Mouse (Mus musculus): Measurements from ENCODE around the gene Nxf1. TPM values are rescaled to one million over a fixed set of nuclear protein-coding genes. Genes with fewer than 3 reads are reported as not detected.
"Not testable (repeated sequence)": the region's sequence is repeated elsewhere in the genome, so short reads cannot be mapped to it uniquely, and the experiment has no call there.

The Nxf1 gene
- polyA plus RNA-seq, 1 experiment from 2014 or later = 57.5 TPM

GRCm38 (mm10) chr19:8716767-8717475 is 40.0 kb upstream of the Nxf1 start:
- ATAC-seq (ENCODE audit: low FRiP score, low TSS enrichment) (no peak), DNase-seq (ENCODE audit: low spot score) (peak; percentile 8)
- Histone ChIP-seq H3K4me2 (replicated peaks; ENCODE audit: low read depth) (no peak overlapping the region), H3K4me1 (replicated peaks; ENCODE audit: control insufficient read depth, insufficient read depth) (no peaks in the 10 kb centered on the region), H3K4me3 (ENCODE audit: low read depth, low read length) (no peak overlapping the region), H3K9me3 (ENCODE audit: control insufficient read depth, low read length) (no peaks in the 10 kb centered on the region), H3K36me3 (ENCODE audit: control insufficient read depth, insufficient read depth, low read length) (no peaks in the 10 kb centered on the region), H3K27ac (replicated peaks) (no peak overlapping the region), H3K27me3 (ENCODE audit: control insufficient read depth, insufficient read depth, low read length) (no peaks in the 10 kb centered on the region), H3K9ac (ENCODE audit: low read length) (no peak overlapping the region)
- TF ChIP-seq CTCF (IDR thresholded peaks at IDR 0.05; ENCODE audit: low read depth) (no peak), EP300 (optimal IDR thresholded peaks at IDR 0.05) (no peak)
- 79% methylated on average over 8 of the region's 10 CpGs for WGBS

- H3K36me3 ChIP-seq (ENCODE audit: control insufficient read depth, insufficient read depth, low read length) = no peaks in the 10 kb centered on the region
- 58% methylated on average over 3 of the region's 3 CpGs for WGBS
- H3K27ac ChIP-seq (replicated peaks) = no peak overlapping the region
- no peaks in the 10 kb centered on the region for H3K4me1 ChIP-seq (replicated peaks; ENCODE audit: control insufficient read depth, insufficient read depth)
- ATAC-seq (ENCODE audit: low FRiP score, low TSS enrichment) = no peak
- TF ChIP-seq CTCF (IDR thresholded peaks at IDR 0.05; ENCODE audit: low read depth) (peak; percentile 87), EP300 (optimal IDR thresholded peaks at IDR 0.05) (no peak)
- no peaks in the 10 kb centered on the region for H3K9me3 ChIP-seq (ENCODE audit: control insufficient read depth, low read length)
- no peak overlapping the region for H3K4me3 ChIP-seq (ENCODE audit: low read depth, low read length)
- H3K27me3 ChIP-seq (ENCODE audit: control insufficient read depth, insufficient read depth, low read length) = no peaks in the 10 kb centered on the region
- H3K4me2 ChIP-seq (replicated peaks; ENCODE audit: low read depth) = no peak overlapping the region
- H3K9ac ChIP-seq (ENCODE audit: low read length) = no peak overlapping the region
- DNase-seq (ENCODE audit: low spot score) = peak; percentile 72
Observed at GRCm38 (mm10) chr19:8718357-8718756, 38.5 kb upstream of the Nxf1 start.

GRCm38 (mm10) chr19:8719037-8719436 is 37.8 kb upstream of the Nxf1 start:
- not testable (repeated sequence) for ATAC-seq (ENCODE audit: low FRiP score, low TSS enrichment); H3K27ac ChIP-seq (replicated peaks); H3K27me3 ChIP-seq (ENCODE audit: control insufficient read depth, insufficient read depth, low read length); H3K9me3 ChIP-seq (ENCODE audit: control insufficient read depth, low read length); H3K9ac ChIP-seq (ENCODE audit: low read length); H3K36me3 ChIP-seq (ENCODE audit: control insufficient read depth, insufficient read depth, low read length); H3K4me2 ChIP-seq (replicated peaks; ENCODE audit: low read depth); H3K4me3 ChIP-seq (ENCODE audit: low read depth, low read length); H3K4me1 ChIP-seq (replicated peaks; ENCODE audit: control insufficient read depth, insufficient read depth)
- DNase-seq (ENCODE audit: low spot score) = peak; percentile 10
- peak; percentile 40 for TF ChIP-seq CTCF (IDR thresholded peaks at IDR 0.05; ENCODE audit: low read depth)

- Histone ChIP-seq H3K4me3 (ENCODE audit: low read depth, low read length) (no peak overlapping the region), H3K4me1 (replicated peaks; ENCODE audit: control insufficient read depth, insufficient read depth) (no peaks in the 10 kb centered on the region), H3K27ac (replicated peaks) (no peak overlapping the region), H3K9ac (ENCODE audit: low read length) (no peak overlapping the region), H3K4me2 (replicated peaks; ENCODE audit: low read depth) (no peak overlapping the region), H3K36me3 (ENCODE audit: control insufficient read depth, insufficient read depth, low read length) (peaks cover 6% of the 10 kb centered on the region; the same call in 1 of the 2 replicates), H3K9me3 (ENCODE audit: control insufficient read depth, low read length) (no peaks in the 10 kb centered on the region), H3K27me3 (ENCODE audit: control insufficient read depth, insufficient read depth, low read length) (no peaks in the 10 kb centered on the region)
- DNase-seq (ENCODE audit: low spot score) = no peak
- TF ChIP-seq EP300 (optimal IDR thresholded peaks at IDR 0.05) (no peak), CTCF (IDR thresholded peaks at IDR 0.05; ENCODE audit: low read depth) (no peak)
- no peak for ATAC-seq (ENCODE audit: low FRiP score, low TSS enrichment)
- 41% methylated on average over 1 of the region's 1 CpGs for WGBS
Observed at GRCm38 (mm10) chr19:8721378-8721777, 35.5 kb upstream of the Nxf1 start.

GRCm38 (mm10) chr19:8722021-8722420 is 34.9 kb upstream of the Nxf1 start:
- no peak overlapping the region for H3K27ac ChIP-seq (replicated peaks)
- WGBS = 31% methylated on average over 4 of the region's 4 CpGs
- no peak overlapping the region for H3K9ac ChIP-seq (ENCODE audit: low read length)
- H3K4me1 ChIP-seq (replicated peaks; ENCODE audit: control insufficient read depth, insufficient read depth) = no peaks in the 10 kb centered on the region
- H3K27me3 ChIP-seq (ENCODE audit: control insufficient read depth, insufficient read depth, low read length) = no peaks in the 10 kb centered on the region
- peak overlapping the region; percentile 59 for H3K4me2 ChIP-seq (replicated peaks; ENCODE audit: low read depth)
- peak overlapping the region; percentile 66; the same call in 1 of the 2 replicates for H3K4me3 ChIP-seq (ENCODE audit: low read depth, low read length)
- DNase-seq (ENCODE audit: low spot score) = peak; percentile 11
- peaks cover 6% of the 10 kb centered on the region; the same call in 1 of the 2 replicates for H3K36me3 ChIP-seq (ENCODE audit: control insufficient read depth, insufficient read depth, low read length)
- TF ChIP-seq CTCF (IDR thresholded peaks at IDR 0.05; ENCODE audit: low read depth) (no peak), EP300 (optimal IDR thresholded peaks at IDR 0.05) (no peak)
- ATAC-seq (ENCODE audit: low FRiP score, low TSS enrichment) = no peak
- no peaks in the 10 kb centered on the region for H3K9me3 ChIP-seq (ENCODE audit: control insufficient read depth, low read length)

GRCm38 (mm10) chr19:8722559-8722906 is 34.3 kb upstream of the Nxf1 start:
- Histone ChIP-seq H3K4me1 (replicated peaks; ENCODE audit: control insufficient read depth, insufficient read depth) (no peaks in the 10 kb centered on the region), H3K27me3 (ENCODE audit: control insufficient read depth, insufficient read depth, low read length) (no peaks in the 10 kb centered on the region), H3K36me3 (ENCODE audit: control insufficient read depth, insufficient read depth, low read length) (peaks cover 6% of the 10 kb centered on the region; the same call in 1 of the 2 replicates), H3K9ac (ENCODE audit: low read length) (peak overlapping the region; percentile 79), H3K4me3 (ENCODE audit: low read depth, low read length) (peak overlapping the region; percentile 66), H3K27ac (replicated peaks) (peak overlapping the region; percentile 98), H3K9me3 (ENCODE audit: control insufficient read depth, low read length) (no peaks in the 10 kb centered on the region), H3K4me2 (replicated peaks; ENCODE audit: low read depth) (peak overlapping the region; percentile 59)
- no peak for TF ChIP-seq CTCF (IDR thresholded peaks at IDR 0.05; ENCODE audit: low read depth)
- TF ChIP-seq EP300 (optimal IDR thresholded peaks at IDR 0.05) = no peak
- under 1% methylated on average over 5 of the region's 5 CpGs for WGBS
- ATAC-seq (ENCODE audit: low FRiP score, low TSS enrichment) (no peak), DNase-seq (ENCODE audit: low spot score) (no peak)

All from stomach, postnatal 0 days (tissue).